Mouse (Mus musculus): Measurements from ENCODE around the gene Ggt6.

DNA sequence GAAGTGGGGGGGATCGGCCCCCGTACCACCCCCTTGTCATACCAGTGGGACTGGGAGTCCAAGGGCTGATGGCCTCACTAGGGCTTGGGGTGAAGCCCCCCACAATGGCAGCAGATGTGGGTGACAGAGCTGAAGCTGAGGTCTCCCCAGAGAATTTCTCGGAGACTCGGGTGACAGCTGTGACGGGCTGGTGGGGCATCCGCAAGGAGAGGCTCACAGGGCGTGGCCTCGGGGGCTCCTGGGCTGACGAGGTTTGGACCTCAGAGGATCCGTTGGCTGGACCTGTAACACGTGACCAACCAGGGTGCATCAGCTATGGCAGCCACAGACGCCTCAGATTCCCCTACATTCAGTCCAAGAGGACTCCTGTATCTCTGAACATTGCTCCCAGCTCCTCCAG lies 32.4 kb upstream of the Ggt6 start:
- no peak for TF ChIP-seq TBP (IDR thresholded peaks at IDR 0.05; ENCODE audit: low read depth, low read length)
- no peak for TF ChIP-seq ETS1 (IDR thresholded peaks at IDR 0.05; ENCODE audit: low read depth, low read length)

Measured in MEL (cell line).